Mouse (Mus musculus) testis, adult 2 months (tissue): ENCODE measurements around the gene Eif5a2.

Source experiments
- CTCF ChIP-seq: fragments of 200-500 bp; IDR thresholded peaks from 2 replicates; pipeline ENCODE4 v1.5.1; 2012; ENCODE audit warnings: low read depth, mild to moderate bottlenecking, inconsistent platforms, low read length, moderate library complexity; ENCODE audit not compliant: control insufficient read depth, insufficient read depth, insufficient replicate concordance
- POLR2A ChIP-seq: fragments of 200-500 bp; IDR thresholded peaks from 2 replicates; pipeline ENCODE4 v1.6.1; 2012; ENCODE audit warnings: low read depth, mild to moderate bottlenecking, inconsistent platforms, low read length, moderate library complexity; ENCODE audit not compliant: control insufficient read depth

GRCm38 (mm10) chr3:28841886-28842649, 61.0 kb downstream of the Eif5a2 start:
- no peak for TF ChIP-seq POLR2A
- no peak for TF ChIP-seq CTCF
